Mouse (Mus musculus) stomach, postnatal 0 days (tissue): Measurements from ENCODE around the gene Epha4. TPM values are rescaled to one million over a fixed set of nuclear protein-coding genes. Genes with fewer than 3 reads are reported as not detected.

Experiments
- ATAC-seq: fragments of 200-750 bp; cut with Nextera tagmentation; 2 replicates; pipeline ENCODE4 v1.8.0; 2017; ENCODE audit not compliant: low FRiP score, low TSS enrichment
- DNase-seq: peaks from one replicate; pipeline ENCODE4 v3.0.0-alpha.2; 2016; ENCODE audit warnings: low spot score
- H3K27ac ChIP-seq: fragments of 300-500 bp; sonication (generic); replicated peaks from 2 replicates; pipeline ENCODE4 v1.5.1; 2014; ENCODE audit warnings: mild to moderate bottlenecking, control low read depth
- H3K27me3 ChIP-seq: fragments of 300-500 bp; sonication (generic); 2 replicates; pipeline ENCODE4 v1.6.1; 2014; ENCODE audit warnings: low read length; ENCODE audit not compliant: control insufficient read depth, insufficient read depth
- H3K36me3 ChIP-seq: fragments of 300-500 bp; sonication (generic); 2 replicates; pipeline ENCODE4 v1.6.1; 2014; ENCODE audit warnings: low read length, mixed read lengths; ENCODE audit not compliant: control insufficient read depth, insufficient read depth
- H3K4me1 ChIP-seq: fragments of 300-500 bp; sonication (generic); replicated peaks from 2 replicates; pipeline ENCODE4 v1.6.1; 2014; ENCODE audit warnings: antibody characterized with exemption; ENCODE audit not compliant: control insufficient read depth, insufficient read depth
- H3K4me2 ChIP-seq: fragments of 300-500 bp; sonication (generic); replicated peaks from 2 replicates; pipeline ENCODE4 v1.6.1; 2014; ENCODE audit warnings: low read depth, mild to moderate bottlenecking, control low read depth, moderate library complexity
- H3K4me3 ChIP-seq: fragments of 300-500 bp; sonication (generic); 2 replicates; pipeline ENCODE4 v1.5.1; 2014; ENCODE audit warnings: low read depth, low read length, control low read depth
- H3K9ac ChIP-seq: fragments of 300-500 bp; sonication (generic); 2 replicates; pipeline ENCODE4 v1.6.1; 2014; ENCODE audit warnings: mild to moderate bottlenecking, low read length, control low read depth, mixed read lengths
- H3K9me3 ChIP-seq: fragments of 300-500 bp; sonication (generic); 2 replicates; pipeline ENCODE4 v1.6.1; 2016; ENCODE audit warnings: low read length; ENCODE audit not compliant: control insufficient read depth
- CTCF ChIP-seq: IDR thresholded peaks from 2 replicates; pipeline ENCODE4 v1.5.1; 2016; ENCODE audit warnings: antibody characterized with exemption, low read depth, mild to moderate bottlenecking, moderate library complexity
- EP300 ChIP-seq: optimal IDR thresholded peaks from 2 replicates; pipeline ENCODE3; 2016; ENCODE audit warnings: antibody characterized with exemption
- WGBS: fragments of 180-500 bp; shearing (Covaris S2); extraction: QIAGEN DNeasy Blood & Tissue Kit; methylation state at CpG from one replicate; pipeline ENCODE4 v1.1.7; 2014; 5-methylcytosine and 5-hydroxymethylcytosine counted together
- polyA plus RNA-seq: library from polyadenylated mRNA; unstranded; fragments of >200 nt; fragmentation: Nextera tagmentation; extraction: Ambion mirVana; gene quantifications from 2 replicates; pipeline ENCODE4 v1.2.1, GENCODE M21; 2015

Gene Epha4
- polyA plus RNA-seq, 1 experiment from 2014 or later: 5.4 TPM

GRCm38 (mm10) chr1:77402942-77403341, 111.9 kb downstream of the Epha4 start:
- DNase-seq: no peak
- Histone ChIP-seq H3K9me3 (no peaks in the 10 kb centered on the region), H3K36me3 (no peaks in the 10 kb centered on the region), H3K27ac (no peak overlapping the region), H3K27me3 (no peaks in the 10 kb centered on the region), H3K9ac (no peak overlapping the region), H3K4me2 (no peak overlapping the region), H3K4me3 (no peak overlapping the region), H3K4me1 (peaks cover 3% of the 10 kb centered on the region; the same call in 1 of the 2 replicates)
- ATAC-seq: no peak
- 56% methylated on average over 4 of the region's 4 CpGs for WGBS
- TF ChIP-seq CTCF (no peak), EP300 (no peak)

DNA sequence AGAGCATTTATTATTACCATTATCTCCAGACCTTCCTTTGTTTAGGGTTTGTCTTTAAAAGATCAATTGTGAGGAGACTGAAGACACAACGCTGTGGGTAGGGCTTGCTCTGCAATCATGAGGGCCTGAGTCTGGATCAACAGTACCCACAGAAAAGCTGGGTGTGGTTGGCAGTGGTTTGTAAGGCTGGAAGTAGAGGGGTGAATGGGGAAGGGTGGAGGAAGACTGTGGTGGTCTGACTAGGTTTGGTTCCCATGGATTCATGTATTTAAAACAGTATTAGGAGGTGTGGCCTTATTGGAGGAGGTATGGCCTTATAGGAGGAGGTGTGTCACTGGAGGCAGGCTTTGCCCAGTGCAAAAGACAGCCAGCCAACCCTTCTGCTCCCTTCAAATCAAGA, 113.4 kb downstream of the Epha4 start:
- WGBS: 58% methylated on average over 1 of the region's 1 CpGs
- DNase-seq: no peak
- Histone ChIP-seq H3K27me3 (no peaks in the 10 kb centered on the region), H3K4me3 (no peak overlapping the region), H3K4me1 (peaks cover 3% of the 10 kb centered on the region; the same call in 1 of the 2 replicates), H3K4me2 (no peak overlapping the region), H3K9ac (no peak overlapping the region), H3K9me3 (no peaks in the 10 kb centered on the region), H3K27ac (no peak overlapping the region), H3K36me3 (no peaks in the 10 kb centered on the region)
- ATAC-seq: no peak
- no peak for TF ChIP-seq EP300
- TF ChIP-seq CTCF: no peak

DNA sequence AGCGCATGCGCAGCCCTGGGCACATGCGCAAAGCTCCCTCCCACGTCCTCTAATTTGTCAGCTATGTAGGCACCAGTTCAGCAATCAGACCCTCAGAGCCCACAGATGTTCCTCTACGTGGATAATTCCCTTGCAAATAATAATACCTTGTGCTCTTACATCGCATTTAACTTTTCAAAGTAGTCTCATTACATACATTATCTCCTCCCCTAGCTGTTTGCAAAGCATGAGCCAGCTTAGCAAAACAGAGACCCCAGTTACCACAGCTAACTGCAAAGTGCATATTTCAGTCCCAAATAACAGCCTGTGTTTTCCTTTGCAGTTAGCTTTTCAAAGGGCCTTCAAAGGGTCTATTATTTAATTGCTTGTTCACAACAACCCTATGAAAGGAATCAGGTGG, 123.3 kb downstream of the Epha4 start:
- Histone ChIP-seq H3K27me3 (no peaks in the 10 kb centered on the region), H3K9me3 (no peaks in the 10 kb centered on the region), H3K4me1 (no peaks in the 10 kb centered on the region), H3K27ac (no peak overlapping the region), H3K36me3 (peaks cover 2% of the 10 kb centered on the region; the same call in 1 of the 2 replicates), H3K4me3 (no peak overlapping the region), H3K9ac (no peak overlapping the region), H3K4me2 (no peak overlapping the region)
- no peak for TF ChIP-seq EP300
- no peak for TF ChIP-seq CTCF
- no peak for ATAC-seq
- no peak for DNase-seq
- WGBS: 89% methylated on average over 6 of the region's 6 CpGs

GRCm38 (mm10) chr1:77389069-77389468, 125.8 kb downstream of the Epha4 start:
- no peak for ATAC-seq
- Histone ChIP-seq H3K27me3 (no peaks in the 10 kb centered on the region), H3K4me1 (no peaks in the 10 kb centered on the region), H3K4me2 (no peak overlapping the region), H3K27ac (no peak overlapping the region), H3K4me3 (no peak overlapping the region), H3K9ac (no peak overlapping the region), H3K36me3 (peaks cover 2% of the 10 kb centered on the region; the same call in 1 of the 2 replicates), H3K9me3 (no peaks in the 10 kb centered on the region)
- TF ChIP-seq EP300 (no peak), CTCF (no peak)
- DNase-seq: no peak
- WGBS: 94% methylated on average over 2 of the region's 2 CpGs

DNA sequence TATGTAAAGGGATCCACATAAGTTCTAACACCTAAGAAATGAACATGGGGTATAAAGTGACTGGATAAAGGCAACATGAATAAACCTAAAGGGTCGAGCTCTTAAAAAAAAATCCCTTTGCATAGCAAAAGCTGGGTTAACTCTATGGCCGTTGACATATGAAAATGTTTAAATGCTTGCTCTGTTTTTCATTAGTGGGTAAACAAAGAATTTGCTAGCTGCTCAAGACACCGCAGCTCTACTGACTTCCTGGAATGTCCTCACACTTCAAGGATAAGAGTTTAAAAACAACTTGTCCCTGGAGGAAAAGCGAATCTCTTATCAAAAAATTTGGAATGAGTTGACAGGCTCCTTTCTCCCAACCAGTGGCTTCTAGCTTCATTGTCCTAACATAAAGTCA, 126.3 kb downstream of the Epha4 start:
- H3K4me1 ChIP-seq: no peaks in the 10 kb centered on the region
- no peaks in the 10 kb centered on the region for H3K27me3 ChIP-seq
- H3K4me3 ChIP-seq: no peak overlapping the region
- ATAC-seq: no peak
- H3K36me3 ChIP-seq: peaks cover 2% of the 10 kb centered on the region; the same call in 1 of the 2 replicates
- H3K9ac ChIP-seq: no peak overlapping the region
- H3K4me2 ChIP-seq: no peak overlapping the region
- TF ChIP-seq CTCF (no peak), EP300 (no peak)
- H3K27ac ChIP-seq: no peak overlapping the region
- WGBS: 67% methylated on average over 4 of the region's 4 CpGs
- no peak for DNase-seq
- no peaks in the 10 kb centered on the region for H3K9me3 ChIP-seq

GRCm38 (mm10) chr1:77385613-77386012, 129.3 kb downstream of the Epha4 start:
- H3K9me3 ChIP-seq: no peaks in the 10 kb centered on the region
- 86% methylated on average over 8 of the region's 8 CpGs for WGBS
- ATAC-seq (no peak), DNase-seq (no peak)
- no peak overlapping the region for H3K27ac ChIP-seq
- no peak overlapping the region for H3K4me2 ChIP-seq
- TF ChIP-seq CTCF: no peak
- TF ChIP-seq EP300: no peak
- H3K4me3 ChIP-seq: no peak overlapping the region
- no peak overlapping the region for H3K9ac ChIP-seq
- no peaks in the 10 kb centered on the region for H3K27me3 ChIP-seq
- H3K4me1 ChIP-seq: no peaks in the 10 kb centered on the region
- peaks cover 2% of the 10 kb centered on the region; the same call in 1 of the 2 replicates for H3K36me3 ChIP-seq
